Mouse (Mus musculus) small intestine, adult 2 months (tissue): ENCODE data around the gene Snx29. TPM values are rescaled to one million over a fixed set of nuclear protein-coding genes. Genes with fewer than 3 reads are reported as not detected.
"Not testable (repeated sequence)": the region's sequence is repeated elsewhere in the genome, so short reads cannot be mapped to it uniquely, and the experiment has no call there.

Experiments used
- H3K27ac ChIP-seq: fragments of 200-500 bp; 2 replicates; pipeline ENCODE4 v1.5.1; 2012; ENCODE audit warnings: low read depth, low read length, control low read depth, inconsistent platforms; ENCODE audit not compliant: insufficient read depth
- H3K27me3 ChIP-seq: fragments of 200-500 bp; 2 replicates; pipeline ENCODE4 v1.6.1; 2012; ENCODE audit warnings: mild to moderate bottlenecking, moderate library complexity, low read length, inconsistent platforms; ENCODE audit not compliant: control insufficient read depth, insufficient read depth
- H3K36me3 ChIP-seq: fragments of 200-500 bp; 2 replicates; pipeline ENCODE4 v1.6.1; 2012; ENCODE audit warnings: mild to moderate bottlenecking, low read length, control low read depth, inconsistent platforms; ENCODE audit not compliant: control insufficient read depth, insufficient read depth
- H3K4me1 ChIP-seq: fragments of 200-500 bp; 2 replicates; pipeline ENCODE4 v1.6.1; 2012; ENCODE audit warnings: low read length, inconsistent platforms, mixed read lengths; ENCODE audit not compliant: control insufficient read depth, insufficient read depth, insufficient read length
- H3K4me3 ChIP-seq: fragments of 200-500 bp; 2 replicates; pipeline ENCODE4 v1.5.1; 2012; ENCODE audit warnings: low read depth, mild to moderate bottlenecking, control low read depth, inconsistent platforms, low read length, moderate library complexity
- CTCF ChIP-seq: fragments of 200-500 bp; IDR thresholded peaks from 2 replicates; pipeline ENCODE4 v1.5.1; 2012; ENCODE audit warnings: low read depth, mild to moderate bottlenecking, control low read depth, inconsistent platforms, low read length, moderate library complexity, mixed read lengths; ENCODE audit not compliant: insufficient replicate concordance, insufficient read length; ENCODE audit errors: extremely low read depth
- POLR2A ChIP-seq: fragments of 200-500 bp; IDR thresholded peaks from 2 replicates; pipeline ENCODE4 v1.6.1; 2012; ENCODE audit warnings: low read depth, mild to moderate bottlenecking, control low read depth, inconsistent platforms, low read length, moderate library complexity
- whole genome bisulfite sequencing: fragments of 180-500 bp; shearing (Covaris S2); methylation state at CpG from one replicate; pipeline ENCODE4 v1.1.7; 2018; 5-methylcytosine and 5-hydroxymethylcytosine counted together
- polyA plus RNA-seq: library from polyadenylated mRNA; depleted of rRNA; stranded (reverse); fragments of >200 nt; gene quantifications from 2 replicates; pipeline ENCODE4 v1.2.3, GENCODE M21; 2012

Snx29 gene
- polyA plus RNA-seq, 1 experiment, result 6.0 TPM

GRCm38 (mm10) chr16:11567594-11567993 is 244.9 kb downstream of the Snx29 start:
- peak overlapping the region; percentile 92 for H3K27ac ChIP-seq
- H3K4me3 ChIP-seq, result no peak overlapping the region
- TF ChIP-seq POLR2A (no peak), CTCF (no peak)
- H3K36me3 ChIP-seq, result peaks cover 8% of the 10 kb centered on the region
- peaks cover 28% of the 10 kb centered on the region for H3K4me1 ChIP-seq
- H3K27me3 ChIP-seq, result no peaks in the 10 kb centered on the region
- 23% methylated on average over 3 of the region's 3 CpGs for WGBS

GRCm38 (mm10) chr16:11568095-11568494 is 245.4 kb downstream of the Snx29 start:
- Histone ChIP-seq H3K27me3 (no peaks in the 10 kb centered on the region), H3K36me3 (peaks cover 10% of the 10 kb centered on the region), H3K27ac (peak overlapping the region; percentile 92), H3K4me3 (no peak overlapping the region), H3K4me1 (peaks cover 28% of the 10 kb centered on the region)
- TF ChIP-seq POLR2A (no peak), CTCF (no peak)
- 17% methylated on average over 4 of the region's 4 CpGs for WGBS

GRCm38 (mm10) chr16:11568601-11569000 is 245.9 kb downstream of the Snx29 start:
- no peaks in the 10 kb centered on the region for H3K27me3 ChIP-seq
- no peak for TF ChIP-seq CTCF
- TF ChIP-seq POLR2A, result no peak
- peaks cover 12% of the 10 kb centered on the region for H3K36me3 ChIP-seq
- H3K4me3 ChIP-seq, result no peak overlapping the region
- peaks cover 28% of the 10 kb centered on the region for H3K4me1 ChIP-seq
- H3K27ac ChIP-seq, result peak overlapping the region; percentile 92

GRCm38 (mm10) chr16:11569127-11569526 is 246.4 kb downstream of the Snx29 start:
- 67% methylated on average over 6 of the region's 6 CpGs for WGBS
- H3K27ac ChIP-seq, result peak overlapping the region; percentile 92

GRCm38 (mm10) chr16:11570072-11570471 is 247.4 kb downstream of the Snx29 start:
- peaks cover 12% of the 10 kb centered on the region for H3K36me3 ChIP-seq
- H3K27me3 ChIP-seq, result no peaks in the 10 kb centered on the region
- 91% methylated on average over 2 of the region's 2 CpGs for WGBS
- no peak for TF ChIP-seq POLR2A
- TF ChIP-seq CTCF, result no peak
- H3K27ac ChIP-seq, result no peak overlapping the region
- H3K4me3 ChIP-seq, result no peak overlapping the region
- H3K4me1 ChIP-seq, result peaks cover 28% of the 10 kb centered on the region

More at GRCm38 (mm10) chr16:11569127-11569526, 246.4 kb downstream of the Snx29 start:
- no peak for TF ChIP-seq CTCF
- Histone ChIP-seq H3K27me3 (no peaks in the 10 kb centered on the region), H3K4me3 (no peak overlapping the region), H3K36me3 (peaks cover 12% of the 10 kb centered on the region), H3K4me1 (peaks cover 28% of the 10 kb centered on the region)

GRCm38 (mm10) chr16:11574517-11574916 is 251.8 kb downstream of the Snx29 start:
- no peaks in the 10 kb centered on the region for H3K27me3 ChIP-seq
- no peak overlapping the region for H3K4me3 ChIP-seq
- H3K27ac ChIP-seq, result no peak overlapping the region
- TF ChIP-seq POLR2A (no peak), CTCF (no peak)
- peaks cover 2% of the 10 kb centered on the region; the same call in 1 of the 2 replicates for H3K4me1 ChIP-seq
- 90% methylated on average over 3 of the region's 3 CpGs for WGBS
- peaks cover 11% of the 10 kb centered on the region for H3K36me3 ChIP-seq

- H3K27me3 ChIP-seq, H3K4me1 ChIP-seq, H3K4me3 ChIP-seq, H3K27ac ChIP-seq: not testable (repeated sequence)
- WGBS, result 65% methylated on average over 3 of the region's 3 CpGs
- peaks cover 11% of the 10 kb centered on the region for H3K36me3 ChIP-seq
Measured at GRCm38 (mm10) chr16:11575733-11576132, 253.0 kb downstream of the Snx29 start.

- no peak overlapping the region for H3K4me3 ChIP-seq
- H3K27me3 ChIP-seq, result no peaks in the 10 kb centered on the region
- peaks cover 3% of the 10 kb centered on the region for H3K36me3 ChIP-seq
- H3K27ac ChIP-seq, result no peak overlapping the region
- 74% methylated on average over 3 of the region's 3 CpGs for WGBS
- TF ChIP-seq CTCF (no peak), POLR2A (no peak)
- no peaks in the 10 kb centered on the region; the same call in 1 of the 2 replicates for H3K4me1 ChIP-seq
Measured at GRCm38 (mm10) chr16:11577541-11578255, 255.0 kb downstream of the Snx29 start.
